Mouse (Mus musculus) thymus, postnatal 36 days (tissue): Measurements from ENCODE around the gene Asb16.

Experiments
- DNase-seq, 2 experiments: peaks; one replicate each; pipeline ENCODE4 v3.0.0; 2022; ENCODE audit warnings: mixed read lengths in 2 of 2

Asb16 gene

DNA sequence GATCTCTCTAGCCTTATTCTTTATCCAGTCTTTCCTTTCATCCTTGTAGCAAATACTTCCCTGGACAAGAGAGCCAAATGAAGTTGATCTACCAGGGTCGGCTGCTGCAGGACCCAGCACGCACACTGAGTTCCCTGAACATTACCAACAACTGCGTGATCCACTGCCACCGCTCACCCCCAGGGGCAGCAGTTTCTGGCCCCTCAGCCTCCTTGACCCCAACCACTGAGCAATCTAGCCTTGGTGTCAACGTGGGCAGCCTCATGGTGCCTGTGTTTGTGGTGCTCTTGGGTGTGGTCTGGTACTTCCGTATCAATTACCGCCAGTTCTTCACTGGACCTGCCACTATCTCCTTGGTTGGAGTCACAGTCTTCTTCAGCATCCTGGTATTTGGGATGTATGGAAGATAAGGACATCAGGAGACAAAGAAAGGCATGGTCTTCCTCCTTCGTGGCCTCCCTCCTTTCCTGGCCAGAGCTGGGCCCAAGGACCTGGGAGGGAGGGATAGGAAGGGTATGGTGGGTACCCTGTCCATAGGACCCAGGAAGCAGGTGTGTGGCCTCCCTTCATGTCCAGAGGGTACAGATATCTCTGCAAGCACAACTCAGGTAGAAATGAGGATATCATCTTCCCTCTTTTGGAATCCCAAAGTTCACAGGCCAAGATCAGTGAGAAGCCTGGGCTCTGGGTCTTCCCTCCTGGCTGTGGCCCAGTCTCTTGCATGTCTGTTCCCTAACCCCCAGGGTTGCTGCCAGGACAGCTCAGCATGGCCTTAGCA is 19.7 kb downstream of the Asb16 start:
- DNase-seq, result no peak

DNA sequence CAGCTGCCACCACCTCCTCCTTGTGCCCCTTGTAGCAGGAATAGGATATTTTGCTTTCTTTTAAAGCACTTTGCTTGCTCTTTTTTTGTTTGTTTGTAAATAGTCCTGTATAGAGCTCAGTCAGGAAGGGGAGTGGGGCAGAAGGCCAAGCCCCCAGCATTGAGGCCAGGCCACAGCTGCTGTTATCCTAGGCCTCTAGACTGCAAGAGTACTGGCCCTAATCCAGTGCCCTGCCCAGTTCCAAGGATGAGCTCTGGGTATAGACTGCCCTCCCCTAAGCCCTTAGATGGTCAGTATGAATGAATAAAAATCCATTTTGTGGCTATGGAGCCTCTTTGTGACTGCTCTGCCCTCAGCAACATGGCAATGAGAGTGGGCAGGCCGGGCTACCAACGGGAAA is 20.4 kb downstream of the Asb16 start:
- DNase-seq, result no peak

DNA sequence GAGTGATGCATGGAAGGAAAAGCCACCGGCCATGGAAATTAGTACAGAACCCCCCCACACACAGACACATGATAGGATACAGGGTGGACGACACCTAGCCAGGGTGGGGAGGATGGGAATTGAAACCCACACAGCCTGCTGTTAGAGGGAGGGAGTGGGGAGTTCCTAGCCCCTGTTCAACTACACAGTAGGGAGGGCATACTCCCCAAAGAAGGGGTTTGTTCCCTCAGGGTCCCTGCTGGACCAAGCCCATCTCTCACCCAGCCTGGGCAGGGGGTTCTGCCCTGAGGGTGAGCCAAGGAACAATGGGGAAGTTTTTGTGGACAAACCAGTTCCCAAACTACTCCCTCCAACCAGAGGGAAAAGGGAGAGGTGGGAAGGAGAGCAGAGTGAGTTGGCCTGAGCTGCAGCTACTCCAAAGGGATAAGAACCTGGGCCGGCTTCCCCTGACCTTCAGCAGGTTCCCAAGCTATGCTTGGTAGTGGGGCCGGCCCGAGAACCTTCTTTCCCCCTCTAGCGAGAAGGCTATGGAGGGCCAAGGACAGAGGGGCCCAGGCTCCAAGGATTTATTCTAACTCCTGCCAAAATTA is 21.1 kb downstream of the Asb16 start:
- no peak for DNase-seq

DNA sequence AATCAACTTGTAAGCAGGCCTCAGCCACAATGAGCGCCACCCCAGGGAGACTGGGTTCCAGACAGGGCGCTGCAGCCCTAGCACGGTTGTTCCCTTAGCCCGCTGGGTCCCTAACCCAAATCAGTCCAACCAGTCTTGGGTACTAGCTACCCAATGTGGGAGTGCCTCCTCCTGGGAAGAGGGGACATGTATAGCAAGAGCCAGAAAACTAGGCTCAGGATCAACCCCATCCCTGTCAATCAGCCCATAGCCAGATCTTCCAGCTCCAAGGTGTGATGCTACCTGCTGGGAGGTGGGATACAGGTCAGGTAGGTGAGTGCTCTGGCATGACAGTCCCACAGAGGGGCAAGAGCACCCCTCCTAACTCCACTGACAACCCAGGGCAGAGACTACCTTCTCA is 21.6 kb downstream of the Asb16 start:
- no peak for DNase-seq

DNA sequence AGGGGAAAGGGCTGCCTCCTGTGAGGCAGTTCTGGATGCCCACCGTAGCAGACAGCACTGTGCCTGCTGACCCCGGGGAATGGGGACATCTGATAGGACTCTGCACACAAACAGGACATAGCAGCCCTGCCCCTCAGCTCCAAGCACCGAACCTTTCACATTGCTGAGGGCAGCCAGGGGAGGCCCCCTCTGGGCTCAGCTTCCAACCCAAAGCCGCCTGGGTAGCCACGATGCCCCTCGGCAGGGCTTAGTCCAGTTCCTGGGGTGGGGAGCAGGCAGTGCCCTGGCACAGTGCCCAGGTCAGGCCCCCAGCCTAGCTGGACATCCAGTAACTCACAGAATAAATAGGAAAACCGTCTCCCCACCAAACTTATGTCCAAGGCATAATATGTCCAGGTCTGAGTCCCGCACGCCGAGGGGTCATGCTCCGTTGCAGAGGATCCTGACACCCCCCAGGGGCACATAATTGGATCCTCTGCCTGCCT is 22.6 kb downstream of the Asb16 start:
- DNase-seq, result no peak

DNA sequence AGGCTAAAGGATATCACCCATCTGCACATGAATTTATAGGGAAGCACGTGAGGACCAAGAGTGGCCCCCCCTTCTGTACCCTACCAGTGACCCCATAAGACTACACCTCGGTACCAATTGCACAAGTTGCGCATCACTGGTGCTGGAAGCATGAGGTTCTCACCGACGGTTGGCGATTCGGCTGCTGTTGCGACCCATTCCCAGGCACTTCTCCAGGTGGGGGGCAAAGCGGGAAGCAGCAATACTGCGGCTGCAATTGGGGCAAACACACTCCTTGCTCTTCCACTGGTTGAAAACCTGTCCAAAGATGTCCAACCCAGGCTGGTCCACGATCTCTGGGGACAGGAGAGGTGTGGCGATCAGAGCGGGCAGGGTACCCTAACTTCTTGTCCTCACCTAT is 25.4 kb downstream of the Asb16 start:
- DNase-seq, result no peak

DNA sequence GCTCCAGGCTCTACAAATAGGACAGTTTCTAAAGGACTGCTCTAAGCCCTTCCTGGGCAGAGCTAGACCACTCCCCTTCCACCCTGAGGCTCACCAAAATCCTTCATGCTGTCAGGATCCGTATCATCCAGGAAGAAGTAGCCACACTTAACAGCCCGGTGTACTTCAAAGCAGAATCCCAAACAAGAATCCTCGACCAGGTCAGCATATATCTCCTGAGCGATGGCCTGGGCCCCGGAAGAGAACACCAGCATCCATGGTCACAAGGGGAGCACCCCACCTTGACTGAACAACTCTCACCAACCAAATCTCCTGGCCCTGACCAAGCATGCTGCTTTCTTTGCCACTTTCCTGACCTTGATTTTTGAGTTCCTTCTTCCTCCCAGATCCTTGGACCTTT is 25.9 kb downstream of the Asb16 start:
- DNase-seq, result no peak

DNA sequence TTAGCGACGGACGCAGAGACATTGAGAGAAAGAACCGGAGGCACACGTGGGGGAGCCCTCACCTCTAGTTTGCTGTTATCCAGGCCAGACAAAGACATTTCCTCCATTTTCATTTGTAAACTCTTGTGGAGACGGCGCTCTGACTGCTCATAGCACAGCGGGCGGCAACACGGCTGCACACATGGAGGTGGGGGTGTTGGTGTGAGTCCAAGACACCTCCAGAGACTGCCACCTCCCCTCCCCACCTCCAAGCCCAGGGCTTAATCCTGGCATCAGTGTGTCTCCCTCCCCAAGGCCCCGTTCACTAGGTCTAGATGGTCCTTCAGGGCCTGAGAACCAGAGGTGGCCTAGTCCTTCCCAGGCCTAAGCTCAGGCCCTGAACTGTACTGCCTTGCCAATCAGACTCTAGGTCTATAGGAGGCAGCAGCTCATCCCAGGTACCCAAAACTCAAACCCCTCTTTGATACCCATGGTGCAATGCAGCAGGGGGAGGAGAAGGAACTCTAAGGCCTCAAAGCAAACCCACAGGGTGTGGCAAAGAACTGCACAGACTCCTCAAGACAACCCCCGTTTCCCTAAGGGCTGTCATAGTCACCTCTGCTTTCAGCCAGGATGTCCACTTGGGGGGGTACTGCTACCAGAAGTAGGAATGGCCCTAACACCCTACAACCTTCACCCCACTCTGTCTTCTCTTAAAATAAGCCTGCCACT is 26.5 kb downstream of the Asb16 start:
- DNase-seq, result peak; percentile 69 to 79

DNA sequence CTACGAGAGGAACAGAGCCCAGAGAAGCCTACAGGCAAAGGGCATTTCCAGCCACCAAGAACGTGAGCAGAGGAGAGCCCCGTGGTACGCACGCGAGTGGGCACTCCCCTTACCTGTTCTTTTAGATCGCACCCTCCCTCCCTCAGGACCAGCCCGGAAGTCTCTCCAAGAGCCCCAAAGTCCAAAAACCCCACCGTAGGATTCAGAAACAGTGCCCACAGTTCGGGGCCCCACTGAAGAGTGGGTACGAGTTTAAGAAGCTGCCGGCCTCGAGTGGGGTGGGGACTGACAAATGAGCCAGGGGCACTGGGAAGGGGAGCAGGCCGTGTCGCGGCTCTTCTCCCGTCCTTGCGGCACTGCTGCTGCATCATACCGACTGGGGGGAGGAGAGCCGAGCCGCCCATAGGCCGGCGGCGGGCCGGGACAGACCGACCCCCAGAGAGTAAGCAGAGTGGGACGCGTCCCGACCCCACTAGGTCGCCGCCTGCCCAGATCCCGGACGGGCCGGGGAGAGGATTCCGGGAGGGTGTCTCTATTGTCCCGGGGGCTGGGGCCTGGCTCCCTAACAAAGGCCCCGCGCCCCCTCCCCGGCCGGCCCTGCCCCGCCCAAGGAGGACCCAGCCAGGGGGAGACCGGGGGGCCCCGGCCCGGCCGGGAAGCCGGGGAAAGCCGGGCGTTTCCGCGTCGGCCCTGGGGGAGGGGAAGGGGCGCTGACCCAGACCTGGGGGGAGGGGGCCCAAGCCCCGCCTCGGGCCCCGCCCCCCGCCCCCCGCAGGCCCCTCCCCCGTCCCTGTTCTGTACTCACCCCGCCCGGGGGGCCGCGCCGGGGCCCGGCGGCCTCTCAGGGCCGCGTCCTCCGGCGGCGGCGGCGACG is 27.3 kb downstream of the Asb16 start:
- peak; percentile 73 to 84 for DNase-seq

DNA sequence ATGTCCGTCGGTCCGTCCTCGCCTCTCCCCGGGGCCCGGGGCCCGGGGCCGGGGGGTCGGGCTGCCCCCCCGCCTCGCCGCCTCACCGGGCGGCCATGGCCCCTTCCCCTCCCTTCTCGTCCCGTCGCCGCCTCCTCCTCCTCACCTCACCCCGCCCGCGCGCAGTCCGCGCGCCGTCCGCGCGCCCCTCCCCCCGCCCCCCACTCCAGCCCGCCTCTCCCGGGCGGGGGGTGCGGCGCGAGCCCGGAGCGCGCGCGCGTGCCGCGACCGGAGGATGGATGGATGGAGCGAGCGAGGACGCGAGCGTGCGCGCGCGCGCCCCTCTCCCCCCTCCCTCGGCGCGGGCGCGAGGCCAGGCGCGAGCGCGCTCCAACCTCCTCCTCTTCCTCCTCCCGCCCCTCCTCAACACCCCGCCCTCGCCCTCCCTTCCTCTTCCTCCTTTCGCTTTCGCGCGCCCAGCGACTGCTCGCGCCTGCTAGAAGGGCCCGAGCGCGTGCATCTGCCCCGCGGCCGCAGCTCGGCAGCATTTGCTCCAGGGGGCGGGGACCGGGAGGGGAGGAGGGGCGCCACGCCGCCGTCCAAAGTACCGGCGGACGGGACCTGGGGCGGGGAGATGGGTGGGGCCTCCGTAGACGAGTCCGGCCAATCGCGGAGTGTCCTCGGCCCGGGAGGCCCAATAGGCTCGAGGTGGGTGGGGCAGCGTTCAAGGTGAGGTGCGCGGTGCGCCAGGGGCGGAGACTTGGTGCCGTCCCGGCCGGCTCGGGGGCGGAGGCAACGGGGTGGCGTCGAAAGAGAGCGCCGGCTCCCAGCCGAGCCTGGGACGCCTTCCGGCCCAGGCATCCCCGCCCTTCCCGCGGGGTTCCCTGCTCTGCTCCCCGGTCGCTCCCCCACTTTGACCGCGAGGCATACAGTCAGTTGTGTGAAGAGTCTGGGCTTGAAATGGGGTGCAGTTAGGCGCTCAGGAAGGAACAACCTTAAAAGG is 28.2 kb downstream of the Asb16 start, which contains the start of gene Atxn7l3:
TSS of gene Atxn7l3 (minus strand) at position 141 of the 982 bp plus-strand sequence.
- peak; percentile 99 to 100 for DNase-seq

DNA sequence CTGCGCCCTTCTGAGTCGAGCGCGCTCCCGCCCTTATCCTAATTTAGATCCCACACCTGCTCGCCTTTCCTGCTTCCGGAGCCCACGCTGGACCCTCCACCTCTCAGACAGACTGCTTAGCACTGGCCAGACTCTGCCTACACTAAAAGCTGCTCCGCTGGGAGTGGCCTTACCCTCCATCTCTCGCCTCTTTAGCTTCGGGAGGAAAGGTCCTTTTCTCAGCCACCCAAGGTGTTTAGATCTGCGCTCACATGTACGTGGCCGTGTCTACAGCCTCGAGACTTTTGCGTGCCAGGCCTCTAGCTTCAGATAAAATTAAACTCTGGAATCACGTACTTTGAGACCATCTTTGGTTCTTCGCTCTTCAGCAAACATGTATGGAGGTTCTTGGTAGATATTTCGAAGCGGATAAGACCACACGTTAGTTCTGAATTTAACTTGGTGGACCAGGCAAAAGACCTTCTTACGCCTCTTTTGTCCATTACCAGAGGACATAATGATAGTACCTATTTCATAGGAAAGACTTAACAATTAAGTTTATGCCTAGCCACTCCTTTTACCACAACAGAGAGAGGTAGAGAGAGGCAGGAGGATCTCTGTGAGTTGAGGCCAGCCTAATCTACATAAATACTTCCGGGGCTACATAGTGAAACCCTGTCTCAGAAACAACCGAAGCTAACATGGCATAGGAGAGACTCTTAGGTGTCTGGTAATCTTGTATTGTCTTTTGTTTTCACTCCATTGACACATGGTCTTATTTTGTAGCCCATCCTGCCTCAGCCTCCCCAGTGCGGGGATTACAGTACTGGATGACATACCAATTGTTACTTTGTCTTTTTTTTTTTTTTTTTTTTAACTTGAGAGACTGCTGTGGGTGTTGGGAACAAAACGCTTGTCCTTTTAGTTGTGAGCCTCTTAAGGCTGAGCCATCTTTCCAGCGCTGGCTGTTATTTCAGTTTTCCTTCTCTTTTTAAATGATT is 29.3 kb downstream of the Asb16 start:
- DNase-seq, result no peak

DNA sequence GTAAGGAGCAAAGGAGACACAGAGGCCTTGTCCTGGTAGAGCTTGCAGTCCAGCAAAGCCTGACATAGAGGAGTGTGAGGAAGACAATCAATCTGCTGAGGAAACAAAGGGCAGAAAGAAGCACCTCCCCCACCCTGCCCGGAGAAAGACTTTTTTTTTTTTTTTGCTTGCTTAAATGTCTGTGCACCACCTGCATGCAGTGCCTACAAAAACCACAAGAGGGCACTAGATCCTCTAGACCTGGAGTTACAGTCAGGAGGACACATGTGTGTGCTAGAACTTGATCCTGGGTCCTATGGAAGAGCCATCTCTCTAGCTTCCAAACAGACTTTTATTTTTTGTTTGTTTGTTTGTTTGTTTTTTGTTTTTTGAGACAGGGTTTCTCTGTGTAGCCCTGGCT is 31.3 kb downstream of the Asb16 start:
- DNase-seq, result peak; percentile 72 to 77

DNA sequence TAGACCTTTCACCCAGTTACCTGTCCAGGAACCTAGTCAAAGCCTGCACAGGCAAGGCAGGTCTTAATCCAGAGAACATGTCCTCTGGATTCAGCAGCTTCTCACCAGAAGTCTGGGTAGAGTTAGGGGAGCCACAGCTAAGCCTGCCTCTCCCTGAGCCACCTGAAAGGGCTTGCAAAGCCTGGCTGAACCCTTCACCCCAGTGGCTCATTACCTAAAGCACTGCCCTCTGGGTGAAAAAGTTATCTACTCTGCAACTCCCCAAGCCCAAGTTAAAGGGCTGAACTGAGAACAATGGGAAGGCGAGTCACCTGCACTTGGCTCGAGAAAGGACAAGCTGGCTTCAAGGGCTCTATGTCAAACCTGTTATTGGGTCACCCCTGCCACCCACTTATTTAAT is 35.6 kb downstream of the Asb16 start:
- DNase-seq, result no peak

DNA sequence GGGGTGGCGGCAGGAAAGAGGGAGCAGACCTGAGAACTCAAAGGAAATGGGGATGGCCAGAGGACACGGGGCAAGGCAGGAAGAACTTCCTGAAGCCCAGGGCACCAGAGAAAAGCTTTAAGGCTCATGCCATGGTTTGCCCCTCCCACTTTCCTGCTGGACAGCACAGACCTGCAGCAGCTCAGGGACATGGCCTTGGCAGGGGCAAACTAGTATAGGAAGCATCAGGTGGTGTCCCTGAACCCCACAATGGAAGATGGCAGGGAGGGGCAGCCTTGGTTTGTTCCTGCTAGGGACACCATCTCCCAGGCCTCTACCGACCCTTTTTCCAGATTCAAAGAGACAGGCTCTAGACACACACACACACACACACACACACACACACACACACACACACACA is 36.8 kb downstream of the Asb16 start:
- no peak for DNase-seq

DNA sequence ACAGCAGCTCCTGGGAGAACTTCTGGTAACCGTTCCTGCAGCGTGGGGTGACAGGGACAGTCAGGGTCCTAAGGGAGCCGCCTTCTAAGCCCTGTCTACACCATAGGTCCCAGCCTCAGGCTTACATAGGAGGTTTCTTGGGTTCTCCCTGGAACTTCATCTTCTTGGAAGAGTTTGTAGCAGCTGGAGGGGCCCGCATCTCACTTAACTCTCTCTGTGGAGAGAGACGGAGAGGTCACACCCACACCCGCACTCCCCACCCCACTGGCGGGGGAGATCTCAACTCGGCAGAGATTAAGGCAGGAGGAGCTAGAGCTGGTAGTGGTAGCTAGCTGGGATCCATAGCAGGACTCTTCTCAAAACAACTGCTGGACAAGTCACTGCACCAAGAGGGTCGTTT is 39.6 kb downstream of the Asb16 start:
- no peak for DNase-seq

DNA sequence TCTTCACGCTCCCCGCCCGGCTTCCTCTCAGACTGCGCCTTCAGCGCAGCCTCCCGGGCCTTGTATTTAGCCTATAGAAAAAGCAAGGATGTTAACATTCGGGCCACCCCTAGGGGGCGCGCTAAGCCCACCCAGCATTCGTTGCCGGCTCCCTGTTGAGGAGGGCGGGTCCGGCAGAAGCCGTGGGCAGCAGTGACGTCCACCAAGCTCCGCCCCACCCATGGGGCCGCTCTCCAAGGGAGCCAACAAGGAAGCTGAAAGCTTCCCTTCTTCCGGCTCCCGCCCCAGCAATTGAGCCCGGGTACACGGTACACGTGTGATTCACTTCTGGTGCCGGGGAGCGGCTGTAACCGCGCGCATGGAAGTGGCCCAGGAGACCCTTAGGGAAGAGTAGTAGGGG is 40.4 kb downstream of the Asb16 start:
- peak; percentile 95 for DNase-seq

DNA sequence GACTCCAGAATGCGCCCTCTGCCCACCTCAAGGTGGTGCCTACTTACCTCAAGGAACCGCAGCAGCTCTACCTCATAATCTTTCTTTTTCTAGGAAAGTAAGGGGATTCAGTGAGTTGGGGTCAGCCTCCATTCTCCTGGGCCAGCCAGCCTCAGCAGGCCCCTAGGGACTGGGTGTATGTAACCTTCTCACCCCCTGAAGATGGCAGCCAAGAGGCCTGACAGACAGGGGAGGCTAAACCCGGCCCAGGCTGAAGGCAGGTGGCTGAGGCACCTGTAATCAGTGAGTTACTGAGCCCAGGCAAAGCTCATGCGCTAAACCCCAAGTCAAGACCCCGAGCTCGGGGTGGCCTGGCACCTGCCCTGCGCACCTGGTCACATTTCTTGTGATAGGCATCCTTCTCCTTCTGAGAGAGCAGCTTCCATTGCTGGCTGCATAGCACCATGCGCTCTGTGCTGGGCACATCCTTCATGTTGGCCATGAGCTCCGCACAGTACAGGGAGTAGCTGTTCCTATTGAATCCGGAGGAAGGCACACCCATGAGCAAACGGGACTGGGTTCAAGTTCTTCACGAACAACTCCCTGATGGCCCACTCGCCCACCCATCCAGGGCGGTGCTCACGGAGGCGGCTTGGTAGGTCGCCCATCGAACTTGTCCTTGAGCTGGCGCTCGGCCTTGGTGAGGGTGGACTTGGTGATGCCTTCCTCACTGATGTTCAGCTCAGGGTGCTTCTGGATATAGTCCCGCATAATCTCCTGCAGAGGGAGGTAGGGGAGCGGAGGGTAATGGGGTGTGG is 41.5 kb downstream of the Asb16 start:
- DNase-seq, result peak in 1 of 2 experiments; percentile 39

DNA sequence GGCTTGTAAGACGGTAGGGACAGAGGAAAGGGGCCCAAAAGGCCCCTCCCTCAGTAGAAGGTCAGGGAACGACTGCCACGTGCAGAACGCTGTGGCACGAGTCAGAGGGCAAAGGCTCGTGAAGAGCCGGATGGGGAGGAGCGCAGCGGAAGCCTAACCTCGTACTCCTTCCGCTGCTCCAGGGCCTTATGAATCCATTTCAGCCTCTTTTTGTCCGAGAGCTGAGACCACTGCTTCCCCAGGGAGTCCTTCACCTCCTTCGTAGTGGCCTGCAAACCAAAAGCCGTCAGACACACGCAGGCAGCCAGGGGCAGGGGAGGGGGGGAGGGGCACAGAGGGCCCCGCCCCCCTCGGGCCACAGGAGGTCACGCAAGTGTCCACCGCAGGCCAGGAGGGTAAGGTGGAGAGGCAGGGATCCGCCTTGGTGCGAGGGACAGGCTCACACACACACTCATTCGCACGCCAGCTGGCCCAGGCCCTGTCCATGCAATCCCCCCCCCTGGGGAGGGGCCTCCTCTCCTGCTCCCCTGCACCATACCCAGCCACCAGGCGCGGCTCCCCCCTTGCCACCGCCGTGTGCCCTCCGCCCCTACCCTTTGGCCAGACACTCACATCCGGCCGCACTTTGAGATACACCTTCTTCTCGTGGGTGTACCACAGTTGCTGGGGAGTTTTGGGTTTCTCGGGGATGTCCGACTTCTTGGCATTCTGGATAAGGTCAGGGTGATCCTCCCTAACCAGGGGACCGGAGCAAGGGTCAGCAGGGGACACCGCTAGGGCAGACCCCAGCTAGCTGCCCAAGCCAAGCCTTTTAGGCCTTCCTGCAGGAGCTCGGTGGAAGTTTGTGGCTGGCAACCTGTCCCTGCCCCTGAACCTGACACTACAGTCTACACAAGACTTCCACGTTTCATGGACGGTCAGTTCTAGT is 42.5 kb downstream of the Asb16 start:
- DNase-seq, result no peak
